Mouse (Mus musculus): ENCODE measurements at regions not wholly inside any gene's neighbourhood (a gene's known extent, or its start where the extent isn't known, plus 50 kb on each side); places are given as distances from the start of the nearest gene placed in this dataset.

DNA sequence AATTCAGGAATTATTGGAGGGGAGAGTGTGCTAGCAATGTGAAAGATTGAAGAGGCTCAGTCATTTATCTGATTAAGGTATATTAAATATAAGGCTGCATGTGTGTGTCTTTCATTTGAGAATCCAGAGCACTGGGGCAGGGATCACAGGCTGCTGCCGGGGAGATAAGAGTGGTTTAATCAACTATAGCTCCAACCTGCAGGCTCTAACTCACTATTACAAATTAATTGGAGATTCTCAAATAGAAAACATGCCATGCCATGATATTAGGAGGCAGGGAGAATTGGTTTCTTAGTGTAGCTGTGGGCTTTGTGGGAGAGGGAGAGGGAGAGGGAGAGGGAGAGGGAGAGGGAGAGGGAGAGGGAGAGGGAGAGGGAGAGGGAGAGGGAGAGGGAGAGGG lies 165.9 kb upstream of the Gm5148 start:
- H3K4me3 ChIP-seq (ENCODE audit: low read depth, low read length) = no peak overlapping the region
- H3K27me3 ChIP-seq (replicated peaks; ENCODE audit: insufficient read depth, low read length) = no peaks in the 10 kb centered on the region
- H3K27ac ChIP-seq (ENCODE audit: low read length) = no peak overlapping the region
- H3K4me1 ChIP-seq (ENCODE audit: insufficient read depth, low read depth, low read length) = no peaks in the 10 kb centered on the region
- no peaks in the 10 kb centered on the region for H3K36me3 ChIP-seq (ENCODE audit: insufficient read depth, low read length)
- DNase-seq (ENCODE audit: low spot score) (no peak), ATAC-seq (no peak)
- H3K9me3 ChIP-seq (ENCODE audit: low read length) = peaks cover 2% of the 10 kb centered on the region; the same call in 1 of the 2 replicates
- no peak overlapping the region for H3K9ac ChIP-seq (replicated peaks; ENCODE audit: low read depth)
- H3K4me2 ChIP-seq (replicated peaks; ENCODE audit: low read depth, low read length) = no peak overlapping the region
- no peak for TF ChIP-seq CTCF (IDR thresholded peaks at IDR 0.05)
- WGBS = 81% methylated on average over 1 of the region's 1 CpGs

DNA sequence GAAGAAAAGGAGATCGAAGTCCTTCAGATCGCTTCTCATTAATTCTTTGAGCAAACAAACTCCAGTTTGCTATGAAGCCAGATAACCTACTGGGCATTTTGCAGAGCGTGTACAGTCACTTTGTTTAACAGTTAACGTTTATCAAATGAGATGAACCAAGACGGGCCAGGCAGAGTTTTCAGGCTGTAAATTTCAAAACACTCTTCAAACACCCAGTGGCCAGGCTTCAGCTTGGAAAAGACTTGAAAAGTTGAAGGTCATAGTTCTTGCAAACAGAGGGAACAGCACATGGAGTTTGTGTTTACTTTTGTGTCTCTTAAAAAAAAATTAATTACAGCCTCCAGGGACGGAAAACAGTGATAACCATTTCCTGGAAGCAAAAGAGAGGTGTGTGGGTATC lies 164.2 kb upstream of the Gm5148 start:
- Histone ChIP-seq H3K4me3 (ENCODE audit: low read depth, low read length) (no peak overlapping the region), H3K27me3 (replicated peaks; ENCODE audit: insufficient read depth, low read length) (no peaks in the 10 kb centered on the region), H3K27ac (ENCODE audit: low read length) (no peak overlapping the region), H3K9me3 (ENCODE audit: low read length) (peaks cover 2% of the 10 kb centered on the region; the same call in 1 of the 2 replicates), H3K36me3 (ENCODE audit: insufficient read depth, low read length) (no peaks in the 10 kb centered on the region), H3K4me1 (ENCODE audit: insufficient read depth, low read depth, low read length) (no peaks in the 10 kb centered on the region), H3K4me2 (replicated peaks; ENCODE audit: low read depth, low read length) (no peak overlapping the region), H3K9ac (replicated peaks; ENCODE audit: low read depth) (no peak overlapping the region)
- DNase-seq (ENCODE audit: low spot score) (peak; percentile 50), ATAC-seq (no peak)
- TF ChIP-seq CTCF (IDR thresholded peaks at IDR 0.05) = no peak
- no peak for TF ChIP-seq EP300 (IDR thresholded peaks at IDR 0.05)
- 8% methylated on average over 6 of the region's 6 CpGs for WGBS

DNA sequence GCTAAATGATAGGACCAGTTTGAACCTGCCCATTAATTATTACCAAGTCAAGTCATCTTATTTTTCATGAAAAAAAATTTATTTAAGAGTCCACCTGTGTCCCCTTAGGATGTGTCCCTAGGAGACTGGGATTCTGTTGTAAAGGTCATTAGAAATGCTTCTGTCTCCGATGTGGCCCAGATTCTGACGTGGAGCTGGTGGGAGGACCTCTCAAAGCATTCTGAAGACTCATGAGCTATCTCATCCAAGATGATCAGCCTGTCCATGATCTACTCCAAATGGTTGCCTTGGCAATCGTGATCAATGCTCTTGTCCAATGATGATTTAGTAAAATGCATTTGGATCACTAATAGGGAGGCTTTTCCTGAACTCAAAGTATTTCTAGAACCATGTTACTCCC lies 163.4 kb upstream of the Gm5148 start:
- Histone ChIP-seq H3K4me2 (replicated peaks; ENCODE audit: low read depth, low read length) (no peak overlapping the region), H3K9ac (replicated peaks; ENCODE audit: low read depth) (no peak overlapping the region), H3K4me1 (ENCODE audit: insufficient read depth, low read depth, low read length) (no peaks in the 10 kb centered on the region), H3K27ac (ENCODE audit: low read length) (no peak overlapping the region), H3K36me3 (ENCODE audit: insufficient read depth, low read length) (no peaks in the 10 kb centered on the region), H3K9me3 (ENCODE audit: low read length) (peaks cover 2% of the 10 kb centered on the region; the same call in 1 of the 2 replicates), H3K4me3 (ENCODE audit: low read depth, low read length) (no peak overlapping the region), H3K27me3 (replicated peaks; ENCODE audit: insufficient read depth, low read length) (no peaks in the 10 kb centered on the region)
- WGBS = 82% methylated on average over 3 of the region's 3 CpGs
- ATAC-seq (no peak), DNase-seq (ENCODE audit: low spot score) (no peak)
- no peak for TF ChIP-seq EP300 (IDR thresholded peaks at IDR 0.05)
- TF ChIP-seq CTCF (IDR thresholded peaks at IDR 0.05) = no peak

GRCm38 (mm10) chr3:37886705-37887454 lies 162.6 kb upstream of the Gm5148 start:
- Histone ChIP-seq H3K4me1 (ENCODE audit: insufficient read depth, low read depth, low read length) (no peaks in the 10 kb centered on the region), H3K9me3 (ENCODE audit: low read length) (no peaks in the 10 kb centered on the region), H3K27ac (ENCODE audit: low read length) (no peak overlapping the region), H3K27me3 (replicated peaks; ENCODE audit: insufficient read depth, low read length) (no peaks in the 10 kb centered on the region), H3K4me2 (replicated peaks; ENCODE audit: low read depth, low read length) (no peak overlapping the region), H3K36me3 (ENCODE audit: insufficient read depth, low read length) (no peaks in the 10 kb centered on the region), H3K4me3 (ENCODE audit: low read depth, low read length) (no peak overlapping the region), H3K9ac (replicated peaks; ENCODE audit: low read depth) (no peak overlapping the region)
- WGBS = 78% methylated on average over 3 of the region's 3 CpGs
- DNase-seq (ENCODE audit: low spot score) (no peak), ATAC-seq (no peak)
- TF ChIP-seq CTCF (IDR thresholded peaks at IDR 0.05) = no peak
- no peak for TF ChIP-seq EP300 (IDR thresholded peaks at IDR 0.05)

DNA sequence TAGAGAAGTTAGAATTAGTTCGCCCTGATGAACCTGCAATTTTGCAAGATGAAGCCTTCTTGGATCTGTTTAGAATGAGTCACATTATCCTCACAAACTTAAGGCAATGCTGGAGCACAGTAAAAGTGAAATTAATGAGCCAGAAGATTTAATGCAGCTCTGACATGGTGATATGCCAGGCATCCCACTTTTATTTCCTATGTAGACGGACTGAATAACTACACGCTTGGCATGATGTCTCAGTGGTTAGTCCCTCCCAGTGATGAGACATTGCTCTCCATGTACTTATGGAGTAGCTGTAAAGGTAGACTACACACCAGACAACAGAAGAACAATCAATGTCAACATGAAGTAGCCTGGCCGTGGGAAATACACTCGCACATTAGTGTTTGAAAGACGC lies 161.5 kb upstream of the Gm5148 start:
- Histone ChIP-seq H3K4me1 (ENCODE audit: insufficient read depth, low read depth, low read length) (no peaks in the 10 kb centered on the region), H3K4me2 (replicated peaks; ENCODE audit: low read depth, low read length) (no peak overlapping the region), H3K27me3 (replicated peaks; ENCODE audit: insufficient read depth, low read length) (no peaks in the 10 kb centered on the region), H3K9ac (replicated peaks; ENCODE audit: low read depth) (no peak overlapping the region), H3K4me3 (ENCODE audit: low read depth, low read length) (no peak overlapping the region), H3K27ac (ENCODE audit: low read length) (no peak overlapping the region), H3K36me3 (ENCODE audit: insufficient read depth, low read length) (no peaks in the 10 kb centered on the region), H3K9me3 (ENCODE audit: low read length) (no peaks in the 10 kb centered on the region)
- TF ChIP-seq EP300 (IDR thresholded peaks at IDR 0.05) = no peak
- TF ChIP-seq CTCF (IDR thresholded peaks at IDR 0.05) = no peak
- no peak for DNase-seq (ENCODE audit: low spot score)
- 89% methylated on average over 6 of the region's 6 CpGs for WGBS
- no peak for ATAC-seq

DNA sequence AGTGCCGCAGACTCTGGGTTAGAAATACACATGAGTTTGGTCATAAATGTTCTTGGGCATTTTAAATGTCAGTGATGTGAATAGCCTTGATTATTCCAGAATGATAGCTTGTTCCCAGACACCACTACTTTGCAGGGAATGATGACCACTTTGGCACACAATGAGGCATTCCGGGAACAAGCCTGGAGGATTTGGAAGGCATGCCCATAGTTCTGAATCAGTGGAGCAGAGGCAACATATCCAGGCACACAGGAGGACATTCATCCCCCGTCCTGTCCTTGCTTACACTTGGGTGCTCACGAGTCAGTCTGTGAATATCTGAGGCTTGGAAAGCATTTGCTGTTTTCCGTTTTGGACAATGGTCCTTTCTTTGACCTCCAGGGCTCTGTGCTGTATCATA lies 158.1 kb upstream of the Gm5148 start:
- TF ChIP-seq CTCF (IDR thresholded peaks at IDR 0.05) = no peak
- TF ChIP-seq EP300 (IDR thresholded peaks at IDR 0.05) = peak; percentile 47
- DNase-seq (ENCODE audit: low spot score) (no peak), ATAC-seq (peak; percentile 16; the same call in 1 of the 2 replicates)
- Histone ChIP-seq H3K27ac (ENCODE audit: low read length) (no peak overlapping the region), H3K4me3 (ENCODE audit: low read depth, low read length) (no peak overlapping the region), H3K4me1 (ENCODE audit: insufficient read depth, low read depth, low read length) (no peaks in the 10 kb centered on the region), H3K9me3 (ENCODE audit: low read length) (no peaks in the 10 kb centered on the region), H3K36me3 (ENCODE audit: insufficient read depth, low read length) (no peaks in the 10 kb centered on the region), H3K9ac (replicated peaks; ENCODE audit: low read depth) (no peak overlapping the region), H3K27me3 (replicated peaks; ENCODE audit: insufficient read depth, low read length) (no peaks in the 10 kb centered on the region), H3K4me2 (replicated peaks; ENCODE audit: low read depth, low read length) (no peak overlapping the region)
- 65% methylated on average over 5 of the region's 5 CpGs for WGBS
